Mouse (Mus musculus): ENCODE measurements around the gene Pecam1. TPM values are rescaled to one million over a fixed set of nuclear protein-coding genes. Genes with fewer than 3 reads are reported as not detected.
A peak's percentile ranks its signal among the peaks of the same experiment; 100 is the strongest.
"Not testable (repeated sequence)": the region's sequence is repeated elsewhere in the genome, so short reads cannot be mapped to it uniquely, and the experiment has no call there.

Pecam1 gene
- polyA plus RNA-seq, 1 experiment from 2014 or later = 25.5 TPM

GRCm38 (mm10) chr11:106623629-106624028 lies 126.8 kb downstream of the Pecam1 start:
- Histone ChIP-seq H3K4me1 (no peaks in the 10 kb centered on the region), H3K9ac (no peak overlapping the region), H3K4me3 (no peak overlapping the region), H3K9me3 (no peaks in the 10 kb centered on the region), H3K27me3 (replicated peaks) (no peaks in the 10 kb centered on the region), H3K4me2 (replicated peaks) (no peak overlapping the region), H3K36me3 (no peaks in the 10 kb centered on the region), H3K27ac (no peak overlapping the region)
- ATAC-seq (ENCODE audit: low FRiP score, low read depth) = no peak
- 76% methylated on average over 2 of the region's 2 CpGs for WGBS

DNA sequence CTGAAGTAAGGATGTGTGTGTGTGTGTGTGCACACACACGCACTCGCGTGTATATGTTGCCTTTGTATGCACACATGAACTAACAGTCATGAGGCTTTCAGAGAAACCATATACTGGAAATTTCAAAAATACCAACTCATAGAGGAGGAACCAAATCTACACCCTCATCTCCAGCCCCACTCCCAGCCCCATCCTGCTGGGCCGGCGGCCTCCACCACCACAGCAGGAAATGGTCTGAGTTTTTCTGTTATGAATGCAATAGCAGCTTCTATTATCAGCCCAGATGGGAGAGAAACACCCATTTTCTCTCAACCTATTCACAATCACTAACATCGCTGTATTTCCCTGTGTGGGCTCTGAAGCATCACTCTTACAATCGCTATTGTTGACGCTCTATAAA lies 128.4 kb downstream of the Pecam1 start:
- no peak overlapping the region for H3K27ac ChIP-seq
- no peak overlapping the region for H3K4me2 ChIP-seq (replicated peaks)
- no peaks in the 10 kb centered on the region for H3K27me3 ChIP-seq (replicated peaks)
- no peak overlapping the region for H3K4me3 ChIP-seq
- no peaks in the 10 kb centered on the region for H3K9me3 ChIP-seq
- no peaks in the 10 kb centered on the region for H3K4me1 ChIP-seq
- no peaks in the 10 kb centered on the region for H3K36me3 ChIP-seq
- 82% methylated on average over 8 of the region's 8 CpGs for WGBS
- no peak overlapping the region for H3K9ac ChIP-seq
- ATAC-seq (ENCODE audit: low FRiP score, low read depth) = no peak

- not testable (repeated sequence) for H3K36me3 ChIP-seq; H3K4me2 ChIP-seq (replicated peaks); H3K4me3 ChIP-seq; H3K9ac ChIP-seq; H3K4me1 ChIP-seq; H3K9me3 ChIP-seq; H3K27me3 ChIP-seq (replicated peaks); H3K27ac ChIP-seq; ATAC-seq (ENCODE audit: low FRiP score, low read depth)
- 85% methylated on average over 4 of the region's 4 CpGs for WGBS
Observed at GRCm38 (mm10) chr11:106618768-106619167, 131.7 kb downstream of the Pecam1 start.

- Histone ChIP-seq H3K9ac (no peak overlapping the region), H3K4me2 (replicated peaks) (no peak overlapping the region), H3K27ac (no peak overlapping the region), H3K4me1 (peaks cover 4% of the 10 kb centered on the region; the same call in 1 of the 2 replicates), H3K36me3 (no peaks in the 10 kb centered on the region), H3K27me3 (replicated peaks) (no peaks in the 10 kb centered on the region), H3K4me3 (no peak overlapping the region), H3K9me3 (no peaks in the 10 kb centered on the region)
- WGBS = 85% methylated on average over 13 of the region's 13 CpGs
- no peak for ATAC-seq (ENCODE audit: low FRiP score, low read depth)
Observed at GRCm38 (mm10) chr11:106617821-106618580, 132.4 kb downstream of the Pecam1 start.

DNA sequence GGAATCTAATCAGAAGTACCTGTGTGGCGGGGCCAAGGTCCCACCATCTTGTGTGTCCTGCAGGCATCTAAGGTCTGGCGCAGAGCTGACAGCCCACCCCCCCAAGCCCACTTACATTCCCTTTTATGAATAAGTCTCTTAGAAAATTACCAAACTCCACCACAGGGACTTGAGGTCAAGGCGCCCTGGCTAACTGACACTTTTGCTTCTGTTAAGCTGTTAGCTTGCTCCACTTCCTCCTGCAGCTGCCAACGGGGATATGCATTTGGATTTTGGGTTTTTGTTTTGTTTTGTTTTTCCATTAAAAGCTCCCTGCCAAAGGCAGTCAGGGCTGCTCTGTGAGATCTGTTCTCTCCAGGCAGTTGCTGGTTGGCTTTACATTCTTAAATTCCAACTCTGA lies 134.9 kb downstream of the Pecam1 start:
- 80% methylated on average over 4 of the region's 4 CpGs for WGBS
- ATAC-seq (ENCODE audit: low FRiP score, low read depth) = no peak
- Histone ChIP-seq H3K4me1 (peaks cover 14% of the 10 kb centered on the region), H3K27ac (no peak overlapping the region), H3K27me3 (replicated peaks) (no peaks in the 10 kb centered on the region), H3K9ac (no peak overlapping the region), H3K36me3 (no peaks in the 10 kb centered on the region), H3K9me3 (no peaks in the 10 kb centered on the region), H3K4me2 (replicated peaks) (no peak overlapping the region), H3K4me3 (no peak overlapping the region)

DNA sequence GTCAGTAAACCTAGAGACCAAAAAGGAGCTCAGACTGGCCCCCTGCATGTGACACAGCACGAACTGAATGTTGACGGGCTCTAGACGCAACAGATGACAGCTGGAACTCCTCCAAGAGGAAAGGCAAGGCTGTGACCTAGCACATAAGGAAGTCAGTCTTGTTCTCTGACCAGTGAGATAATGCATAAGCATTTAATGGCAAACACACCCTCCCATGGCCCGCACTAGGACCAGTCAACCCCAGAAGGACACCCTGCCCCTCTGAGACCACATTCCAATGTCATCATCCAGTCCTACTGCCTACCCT lies 136.1 kb downstream of the Pecam1 start:
- no peak for ATAC-seq (ENCODE audit: low FRiP score, low read depth)
- H3K4me1 ChIP-seq = peaks cover 14% of the 10 kb centered on the region
- H3K9ac ChIP-seq = no peak overlapping the region
- H3K27ac ChIP-seq = no peak overlapping the region
- H3K27me3 ChIP-seq (replicated peaks) = no peaks in the 10 kb centered on the region
- H3K36me3 ChIP-seq = no peaks in the 10 kb centered on the region
- H3K9me3 ChIP-seq = no peaks in the 10 kb centered on the region
- H3K4me3 ChIP-seq = no peak overlapping the region
- 90% methylated on average over 4 of the region's 4 CpGs for WGBS
- H3K4me2 ChIP-seq (replicated peaks) = no peak overlapping the region

- Histone ChIP-seq H3K27ac (no peak overlapping the region), H3K4me3 (peak overlapping the region; percentile 90), H3K9ac (no peak overlapping the region), H3K9me3 (no peaks in the 10 kb centered on the region), H3K4me2 (replicated peaks) (peak overlapping the region; percentile 93), H3K4me1 (peaks cover 14% of the 10 kb centered on the region), H3K27me3 (replicated peaks) (no peaks in the 10 kb centered on the region), H3K36me3 (no peaks in the 10 kb centered on the region)
- ATAC-seq (ENCODE audit: low FRiP score, low read depth) = 0 out of 2 replicates have a peak, but pooled peaks have one; percentile 8
- WGBS = 56% methylated on average over 15 of the region's 15 CpGs
Observed at GRCm38 (mm10) chr11:106613638-106614338, 136.6 kb downstream of the Pecam1 start.

GRCm38 (mm10) chr11:106612961-106613637 lies 137.3 kb downstream of the Pecam1 start, which contains the start of gene Tex2:
TSS of gene Tex2 (minus strand) at chr11:106613423.
- Histone ChIP-seq H3K4me1 (peaks cover 14% of the 10 kb centered on the region), H3K36me3 (no peaks in the 10 kb centered on the region), H3K4me2 (replicated peaks) (peak within 1 kb of the TSS; percentile 93), H3K27ac (peak within 1 kb of the TSS; percentile 2; the same call in 1 of the 2 replicates), H3K4me3 (peak within 1 kb of the TSS; percentile 90), H3K9me3 (no peaks in the 10 kb centered on the region), H3K27me3 (replicated peaks) (no peaks in the 10 kb centered on the region), H3K9ac (peak within 1 kb of the TSS; percentile 85)
- ATAC-seq (ENCODE audit: low FRiP score, low read depth) = peak; percentile 95
- under 1% methylated on average over 45 of the region's 45 CpGs for WGBS

GRCm38 (mm10) chr11:106612209-106612960 lies 138.0 kb downstream of the Pecam1 start:
- H3K27me3 ChIP-seq (replicated peaks) = no peaks in the 10 kb centered on the region
- peak; percentile 84; the same call in 1 of the 2 replicates for ATAC-seq (ENCODE audit: low FRiP score, low read depth)
- H3K9me3 ChIP-seq = no peaks in the 10 kb centered on the region
- H3K4me2 ChIP-seq (replicated peaks) = peak overlapping the region; percentile 93
- peaks cover 14% of the 10 kb centered on the region for H3K4me1 ChIP-seq
- H3K36me3 ChIP-seq = no peaks in the 10 kb centered on the region
- under 1% methylated on average over 67 of the region's 67 CpGs for WGBS
- H3K27ac ChIP-seq = peak overlapping the region; percentile 2; the same call in 1 of the 2 replicates
- peak overlapping the region; percentile 90 for H3K4me3 ChIP-seq
- peak overlapping the region; percentile 85 for H3K9ac ChIP-seq

GRCm38 (mm10) chr11:106609731-106610130 lies 140.7 kb downstream of the Pecam1 start:
- Histone ChIP-seq H3K9ac (0 out of 2 replicates have a peak overlapping the region, but pooled peaks have one; percentile 5), H3K4me1 (peaks cover 14% of the 10 kb centered on the region), H3K36me3 (no peaks in the 10 kb centered on the region), H3K4me3 (no peak overlapping the region), H3K9me3 (no peaks in the 10 kb centered on the region), H3K27me3 (replicated peaks) (no peaks in the 10 kb centered on the region), H3K4me2 (replicated peaks) (no peak overlapping the region), H3K27ac (no peak overlapping the region)
- 75% methylated on average over 8 of the region's 8 CpGs for WGBS
- ATAC-seq (ENCODE audit: low FRiP score, low read depth) = no peak

- no peaks in the 10 kb centered on the region; the same call in 1 of the 2 replicates for H3K36me3 ChIP-seq
- no peak overlapping the region for H3K9ac ChIP-seq
- whole genome bisulfite sequencing = 73% methylated on average over 6 of the region's 6 CpGs
- no peak overlapping the region for H3K4me3 ChIP-seq
- ATAC-seq (ENCODE audit: low FRiP score, low read depth) = no peak
- H3K4me1 ChIP-seq = peaks cover 10% of the 10 kb centered on the region
- no peaks in the 10 kb centered on the region for H3K9me3 ChIP-seq
- no peak overlapping the region for H3K27ac ChIP-seq
- no peak overlapping the region for H3K4me2 ChIP-seq (replicated peaks)
- H3K27me3 ChIP-seq (replicated peaks) = no peaks in the 10 kb centered on the region
Observed at GRCm38 (mm10) chr11:106607316-106607715, 143.1 kb downstream of the Pecam1 start.

Measured in neural tube, embryonic 12.5 days (tissue).